Mouse (Mus musculus) stomach, postnatal 0 days (tissue): ENCODE measurements around the gene Agps.

ENCODE experiments used
- CTCF ChIP-seq: IDR thresholded peaks from 2 replicates; pipeline ENCODE4 v1.5.1; 2016; ENCODE audit warnings: antibody characterized with exemption, low read depth, mild to moderate bottlenecking, moderate library complexity
- EP300 ChIP-seq: optimal IDR thresholded peaks from 2 replicates; pipeline ENCODE3; 2016; ENCODE audit warnings: antibody characterized with exemption

DNA sequence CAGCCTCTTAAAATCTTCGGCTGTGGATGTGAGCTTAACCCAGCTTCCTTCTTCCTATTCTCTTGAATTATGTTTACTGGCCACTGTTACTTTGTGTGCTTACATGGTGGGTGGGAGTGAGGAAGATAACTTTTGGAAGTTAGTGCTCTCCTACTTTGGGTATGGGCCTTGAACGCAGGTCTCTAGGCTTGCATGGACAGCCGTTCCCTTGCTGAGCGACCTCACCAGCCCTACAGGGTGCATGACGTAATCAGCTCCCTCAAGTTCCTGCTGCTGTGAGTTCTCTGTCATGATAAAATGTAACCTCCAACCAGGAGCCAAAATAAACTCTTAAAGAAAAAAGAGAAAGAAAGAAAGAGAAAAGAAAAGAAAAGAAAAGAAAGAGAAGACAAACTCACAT, 132.1 kb downstream of the Agps start:
- TF ChIP-seq CTCF: no peak
- TF ChIP-seq EP300: no peak
